Mouse (Mus musculus) cerebellum, adult 11-12 months (tissue): ENCODE data around the gene Usp47.

Source experiments
- DNase-seq: peaks from one replicate; pipeline ENCODE4 v3.0.0; 2022

Gene Usp47

GRCm38 (mm10) chr7:112158942-112159341 is 135.6 kb downstream of the Usp47 start, which contains the start of gene Dkk3:
Gene Dkk3, minus strand, starts transcription at chr7:112159057.
- no peak for DNase-seq

DNA sequence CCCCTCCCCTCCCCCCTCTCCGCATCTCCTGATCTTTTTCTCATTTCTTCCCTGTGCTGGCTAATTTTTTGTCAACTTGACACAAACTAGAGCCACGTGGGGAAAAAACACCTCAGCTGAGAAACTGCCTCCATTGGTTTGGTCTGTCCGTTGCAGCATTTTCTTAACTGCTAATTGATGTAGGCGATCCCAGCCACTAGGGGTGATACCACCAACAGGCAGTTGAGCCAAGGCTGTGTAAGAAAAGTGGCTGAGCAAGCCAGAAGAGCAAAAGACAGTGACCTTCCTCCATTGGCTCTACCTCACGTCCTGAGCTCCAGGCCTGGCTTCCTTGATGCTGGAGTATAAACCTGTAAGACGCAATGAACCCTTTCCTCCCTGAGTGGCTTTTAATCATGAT is 136.5 kb downstream of the Usp47 start:
- no peak for DNase-seq
